Mouse (Mus musculus) heart, adult 18-20 months (tissue): ENCODE measurements around the gene Zfp960. TPM values are rescaled to one million over a fixed set of nuclear protein-coding genes. Genes with fewer than 3 reads are reported as not detected.
"Not testable (repeated sequence)": the region's sequence is repeated elsewhere in the genome, so short reads cannot be mapped to it uniquely, and the experiment has no call there.

ENCODE experiments used
- DNase-seq, 2 experiments: peaks; one replicate each; pipeline ENCODE4 v3.0.0; 2021 to 2022; ENCODE audit warnings: mixed read lengths in 1 of 2
- long read RNA-seq, 2 experiments: library from polyadenylated mRNA; stranded (forward); transcript quantifications; one replicate each; pipeline ENCODE4 v2.0.0; 2021
- total RNA-seq, 2 experiments: library from RNA; stranded (reverse); gene quantifications; 2 replicates each; pipeline ENCODE4 v1.2.3; 2021

Gene Zfp960
- 1 to 10 TPM; 6.1 to 7.1 TPM for total RNA-seq
- long read RNA-seq, experiment 1, partial matches to known transcripts = 0 of 11 reads
- long read RNA-seq, experiment 1, other reads (novel, unspliced or antisense) = 10 of 11 reads
- long read RNA-seq, experiment 2, partial matches to known transcripts = 0 of 6 reads
- long read RNA-seq, experiment 2, other reads (novel, unspliced or antisense) = 6 of 6 reads

GRCm38 (mm10) chr17:17063628-17064494 is at the start of gene Zfp960:
Gene Zfp960 (plus strand): TSS chr17:17064113.
- DNase-seq = peak; percentile 96

GRCm38 (mm10) chr17:17018071-17018470 is 45.8 kb upstream of the Zfp960 start:
- DNase-seq = not testable (repeated sequence)

DNA sequence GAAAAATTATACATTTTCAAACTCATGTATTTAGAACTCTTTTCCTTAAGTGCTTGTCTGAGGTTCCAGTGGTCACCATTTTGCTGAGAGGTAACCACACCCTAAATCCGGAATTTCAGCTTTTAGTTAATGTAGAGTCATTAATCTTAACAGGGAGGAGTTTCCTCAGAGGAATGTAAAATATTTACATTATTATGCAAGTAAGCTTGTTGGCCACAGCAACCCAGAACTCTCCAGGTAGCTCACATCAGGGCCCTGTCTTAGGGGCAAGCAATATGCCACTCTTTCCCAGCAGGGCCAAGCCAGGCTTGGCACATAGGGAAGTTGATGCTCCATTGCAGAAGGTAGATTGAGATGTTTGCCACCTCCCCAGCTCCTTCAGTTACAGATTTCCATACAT is 4.3 kb upstream of the Zfp960 start:
- not testable (repeated sequence) for DNase-seq

DNA sequence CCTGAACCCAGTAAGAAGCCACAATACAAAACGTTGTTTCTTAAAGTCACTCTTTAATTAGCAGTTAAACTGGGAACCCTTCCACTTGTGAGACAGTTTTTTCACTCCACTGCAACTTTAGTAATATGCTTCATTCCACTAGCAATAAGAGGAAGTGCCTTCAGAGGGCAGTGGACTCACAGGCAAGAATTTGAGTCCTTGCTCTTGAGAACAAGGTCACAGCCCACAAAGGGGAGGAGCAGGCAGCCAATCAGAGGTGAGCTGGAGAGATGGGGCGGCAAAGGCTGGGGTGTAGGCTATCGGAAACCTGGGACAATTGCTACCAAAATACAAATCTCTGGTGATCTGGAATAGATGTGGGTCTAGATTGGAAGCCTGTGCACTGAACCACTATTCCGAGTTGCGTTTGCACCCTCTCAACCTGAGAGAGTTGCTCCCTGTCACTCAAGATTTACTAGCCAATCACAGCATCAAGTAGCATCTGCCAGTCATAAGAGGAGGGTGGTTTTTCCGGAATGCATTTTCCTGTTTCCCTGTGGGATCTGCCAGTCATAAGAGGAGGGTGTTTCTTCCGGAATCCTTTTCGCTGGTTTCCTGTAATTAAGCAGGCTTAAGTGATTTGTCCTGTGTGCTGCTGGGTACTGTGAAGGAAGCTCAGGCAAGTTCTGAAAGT is 57.1 kb downstream of the Zfp960 start, which contains the start of gene Zfp97:
TSS of gene Zfp97 (plus strand) at position 586 of the 673 bp plus-strand sequence.
- not testable (repeated sequence) for DNase-seq

Other genes starting within 250 kb of the Zfp960 start
- 1 to 10 TPM; 5.6 to 6.0 TPM for gene Zfp97, start 57.3 kb downstream of the Zfp960 start, total RNA-seq